Mouse (Mus musculus) kidney, postnatal 25 days (tissue): ENCODE data around the gene Irak1bp1.
A peak's percentile ranks its signal among the peaks of the same experiment; 100 is the strongest.

ENCODE experiments used
- DNase-seq, 2 experiments: peaks; one replicate each; pipeline ENCODE4 v3.0.0; 2021; ENCODE audit warnings: mixed read lengths in 2 of 2

Irak1bp1 gene

DNA sequence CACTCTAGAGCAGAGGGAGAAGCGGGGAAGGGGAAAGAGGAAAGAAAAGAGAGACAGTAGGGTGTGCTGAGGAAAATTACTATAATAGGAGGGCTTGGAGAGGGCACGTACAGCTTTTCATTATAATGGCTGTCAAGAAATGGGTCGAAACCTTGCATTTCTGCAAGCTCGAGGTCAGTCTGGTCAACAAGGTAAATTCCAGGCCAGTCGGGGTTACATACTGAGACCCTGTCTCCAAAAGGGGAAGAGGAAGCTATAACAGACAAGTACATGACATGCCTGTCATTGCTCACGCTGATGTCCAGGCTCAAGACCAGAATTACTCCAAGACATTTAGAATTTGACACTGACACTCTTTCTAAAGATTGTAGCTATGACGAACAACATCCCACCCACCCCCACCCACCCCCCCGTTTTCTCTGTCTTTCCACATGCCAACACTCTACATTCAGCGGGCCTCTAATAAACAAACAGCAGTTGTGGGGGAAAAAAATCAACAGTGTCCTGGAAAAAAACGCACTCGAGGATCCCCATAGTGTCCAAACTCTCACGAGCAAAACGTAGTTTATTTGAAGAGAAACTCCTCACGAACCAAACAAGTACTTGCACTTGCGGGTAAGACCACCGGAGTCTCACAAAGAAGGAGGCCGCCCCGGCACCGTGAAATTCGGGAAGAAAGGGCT lies at the start of gene Irak1bp1:
Irak1bp1 (plus strand) TSS at position 534 of the 683 bp plus-strand sequence.
- no peak for DNase-seq

DNA sequence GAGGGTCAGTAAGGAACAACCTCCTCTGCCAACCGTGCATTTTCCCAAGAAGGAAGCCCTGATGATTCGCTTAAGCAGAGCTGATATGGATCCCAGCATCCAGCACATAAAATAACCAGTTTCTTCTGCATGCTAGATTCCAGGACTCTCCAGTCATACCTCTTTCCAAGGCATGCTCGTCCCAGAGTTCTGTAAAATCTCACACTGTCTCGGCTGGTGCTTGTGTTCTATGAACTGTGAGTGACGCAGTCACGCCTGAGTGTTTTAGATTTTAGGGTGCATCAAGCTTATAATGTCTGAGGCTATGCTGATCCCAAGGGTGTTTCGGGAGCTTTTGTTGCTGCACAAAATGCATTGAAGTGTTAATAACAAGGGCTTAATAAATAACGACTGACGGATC lies 41.0 kb upstream of the Irak1bp1 start:
- DNase-seq: no peak

- DNase-seq: peak in 1 of 2 experiments; percentile 31
These were observed 29.0 kb upstream of the Irak1bp1 start for GRCm38 (mm10) chr9:82800360-82800759.

- no peak for DNase-seq
These were observed 22.2 kb upstream of the Irak1bp1 start for GRCm38 (mm10) chr9:82807129-82807528.

GRCm38 (mm10) chr9:82807635-82808034 lies 21.7 kb upstream of the Irak1bp1 start:
- DNase-seq: no peak

DNA sequence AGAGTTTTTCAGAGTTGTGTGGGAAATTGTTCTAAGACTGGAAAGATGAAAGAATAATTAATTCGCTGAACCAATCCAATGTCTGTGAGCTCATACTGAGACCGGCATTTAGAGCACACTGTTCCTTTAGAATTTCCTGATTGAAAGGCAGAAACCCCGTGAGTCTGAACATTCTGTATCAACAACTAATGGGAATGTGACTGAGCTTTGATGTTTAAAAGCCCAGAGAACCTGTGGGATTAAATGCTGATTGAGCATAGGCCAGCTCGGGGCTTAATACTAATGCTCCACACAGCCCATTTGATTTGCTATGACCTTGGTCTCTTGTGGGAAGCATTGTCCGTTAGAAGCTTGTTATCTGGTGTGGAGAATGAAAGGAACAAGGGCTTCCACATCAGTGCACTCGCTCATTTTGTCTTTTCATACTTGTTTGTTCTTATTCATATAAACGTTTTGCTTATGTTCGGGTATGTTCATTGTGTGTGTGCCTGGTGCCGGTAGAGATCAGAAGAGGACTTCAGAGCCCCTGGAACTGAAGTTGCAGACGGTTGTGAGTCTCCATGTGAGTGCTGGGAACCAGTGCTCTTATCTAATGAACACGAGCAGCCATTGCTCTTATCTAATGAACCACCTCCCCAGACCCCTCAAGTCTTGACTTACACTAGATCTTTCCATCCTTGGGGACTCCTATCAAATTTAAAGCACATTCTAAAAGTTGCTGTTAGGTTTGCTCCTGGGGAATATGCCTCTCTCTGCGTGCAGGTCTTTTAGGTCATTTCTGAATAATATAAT lies 17.0 kb upstream of the Irak1bp1 start:
- DNase-seq: no peak

GRCm38 (mm10) chr9:82814536-82814935 lies 14.8 kb upstream of the Irak1bp1 start:
- DNase-seq: no peak

DNA sequence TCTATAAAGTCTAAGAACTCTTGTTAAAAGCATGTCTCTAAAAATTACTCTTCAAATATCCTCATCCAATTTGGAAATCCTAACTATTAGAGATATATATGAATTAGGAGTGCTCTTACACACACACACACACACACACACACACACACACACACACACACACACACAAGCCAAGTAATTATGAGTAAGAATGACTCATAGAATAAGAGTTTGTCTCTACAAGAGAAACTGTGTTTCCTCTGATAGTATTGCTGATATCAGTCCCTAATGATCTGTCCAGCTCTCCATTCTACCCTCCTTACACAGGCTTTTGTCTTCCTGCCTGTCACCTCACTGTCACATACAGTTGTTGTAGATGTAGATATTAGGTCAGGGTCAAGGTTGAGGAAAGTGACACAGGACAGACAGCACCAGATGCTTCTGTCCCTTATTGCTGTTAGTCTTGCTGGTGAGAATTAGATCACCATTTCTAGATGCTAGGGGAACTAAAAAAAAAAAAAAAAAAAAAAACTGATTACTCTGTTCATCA lies 14.0 kb upstream of the Irak1bp1 start:
- DNase-seq: no peak

DNA sequence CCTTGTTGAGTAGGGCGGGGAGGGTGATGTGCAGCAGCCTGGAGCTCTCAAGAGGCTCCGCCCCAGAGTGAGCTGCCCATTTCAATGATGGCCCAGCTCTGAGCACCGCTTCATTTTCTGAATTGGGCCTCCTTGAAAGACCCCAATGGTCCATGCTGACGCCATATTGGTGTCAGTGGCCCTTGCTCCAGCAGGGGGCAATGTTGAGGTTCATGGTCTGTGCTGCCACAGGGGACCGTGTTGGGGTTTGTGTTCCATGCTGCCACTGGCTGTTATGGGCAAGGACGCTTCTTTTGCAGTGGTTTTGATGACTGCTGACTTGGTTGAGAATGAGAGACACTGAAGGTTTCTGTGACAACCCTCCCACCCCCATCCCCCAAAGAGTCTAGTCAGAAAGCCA lies 2.9 kb upstream of the Irak1bp1 start:
- DNase-seq: no peak

DNA sequence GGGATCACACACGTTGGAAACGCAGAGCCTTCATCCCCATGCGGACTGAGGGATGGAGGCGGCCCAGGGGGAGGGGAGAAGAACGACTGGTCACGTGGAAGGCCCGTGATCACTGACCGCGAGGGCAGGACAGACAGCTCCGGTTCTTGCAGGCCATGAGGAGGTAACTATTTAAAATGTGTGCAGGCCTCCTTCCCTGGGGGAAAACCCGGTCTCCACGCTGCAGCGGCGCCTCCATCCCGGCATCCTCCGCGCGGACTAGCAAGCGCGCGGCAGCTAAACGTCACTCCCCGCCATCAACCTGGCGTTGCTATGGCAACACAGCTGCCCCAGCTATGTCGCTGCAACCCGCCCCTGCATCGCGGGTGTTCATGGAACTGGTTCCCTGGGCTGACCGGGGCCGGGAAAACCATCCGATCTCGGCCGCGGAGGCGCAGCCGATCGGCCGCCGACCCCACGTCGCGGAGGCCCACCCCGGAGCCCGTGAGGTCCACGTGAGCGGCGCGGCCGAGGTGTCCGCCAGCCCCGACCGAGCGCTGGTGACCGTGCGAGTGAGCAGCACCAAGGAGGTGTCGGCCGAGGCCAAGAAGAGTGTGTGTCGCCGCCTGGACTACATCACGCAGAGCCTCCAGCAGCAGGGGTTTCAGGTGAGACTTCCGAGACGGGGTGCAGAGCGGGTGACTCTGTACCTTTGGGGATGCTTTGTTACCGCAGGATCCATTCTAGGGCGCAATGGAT lies 522 bp downstream of the Irak1bp1 start:
- peak; percentile 87 to 96 for DNase-seq

- no peak for DNase-seq
These were observed 2.6 kb downstream of the Irak1bp1 start for GRCm38 (mm10) chr9:82831891-82832290.

GRCm38 (mm10) chr9:82835921-82836320 lies 6.6 kb downstream of the Irak1bp1 start:
- no peak for DNase-seq

DNA sequence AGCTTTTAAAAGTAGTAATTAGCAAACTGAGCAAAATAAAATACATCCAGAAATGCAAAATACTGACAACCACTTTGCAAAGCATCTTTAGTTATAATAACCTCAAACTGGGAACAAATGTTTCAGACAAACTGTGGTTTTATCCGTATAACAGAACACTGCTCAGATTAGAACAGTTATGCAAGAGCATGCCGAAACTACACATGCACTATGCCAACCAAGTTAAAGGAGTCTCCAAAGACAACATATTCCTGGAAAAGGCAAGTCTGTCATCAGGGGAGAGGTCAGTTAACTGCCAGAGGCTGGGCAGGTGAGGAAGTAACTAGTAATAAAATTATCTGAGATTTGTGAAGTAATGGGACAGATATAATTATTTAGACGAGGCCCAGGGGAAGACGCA lies 13.3 kb downstream of the Irak1bp1 start:
- no peak for DNase-seq

- no peak for DNase-seq
These were observed 24.7 kb downstream of the Irak1bp1 start for GRCm38 (mm10) chr9:82854040-82854439.

DNA sequence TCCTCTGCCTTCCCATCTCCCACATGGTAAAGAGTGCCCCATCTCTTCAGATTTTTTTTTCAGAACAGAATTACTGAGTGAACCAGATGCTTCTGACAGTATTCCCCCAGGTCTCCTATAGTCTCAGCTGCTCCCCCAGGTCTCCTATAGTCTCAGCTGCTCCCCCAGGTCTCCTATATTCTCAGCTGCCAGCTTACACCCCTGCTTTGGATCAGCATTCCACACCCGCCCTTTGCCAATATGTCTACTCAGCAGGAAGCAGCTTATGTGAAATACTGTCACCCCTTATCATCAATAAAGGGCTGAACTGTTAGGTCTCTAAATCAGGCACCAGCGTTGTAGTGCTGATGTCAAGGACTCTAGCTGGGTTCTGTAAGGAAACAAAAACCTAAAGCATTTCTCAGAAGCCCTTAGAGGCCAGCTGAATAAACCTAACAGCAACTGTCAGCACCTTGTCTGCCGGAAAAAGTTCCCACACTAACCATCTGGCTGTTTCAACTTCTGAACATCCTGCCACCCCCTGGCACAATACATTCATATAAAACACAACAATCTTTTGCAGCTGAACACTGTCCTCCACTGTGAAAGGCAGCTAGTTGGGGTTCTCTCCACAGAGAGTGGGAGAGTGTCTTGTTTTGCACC lies 25.8 kb downstream of the Irak1bp1 start:
- no peak for DNase-seq

GRCm38 (mm10) chr9:82856241-82856640 lies 26.9 kb downstream of the Irak1bp1 start:
- DNase-seq: no peak

DNA sequence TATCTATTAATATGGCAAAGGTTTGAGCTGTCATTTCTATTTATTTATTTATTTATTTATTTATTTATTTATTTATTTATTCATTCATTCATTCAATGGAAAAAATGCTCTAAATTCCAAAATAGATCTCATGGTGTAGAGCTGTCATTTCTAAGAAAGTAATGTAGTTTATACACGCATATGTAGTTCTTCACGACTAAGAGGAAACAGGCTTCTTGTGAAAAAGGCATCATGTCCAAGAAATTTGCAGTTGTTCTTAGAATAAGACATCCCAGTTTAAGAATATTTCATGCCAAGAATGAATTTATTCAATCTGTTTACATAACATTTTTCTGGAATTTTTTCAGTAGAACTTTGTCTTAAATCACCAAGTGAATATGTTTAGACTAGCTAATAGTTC lies 31.5 kb downstream of the Irak1bp1 start:
- no peak for DNase-seq

DNA sequence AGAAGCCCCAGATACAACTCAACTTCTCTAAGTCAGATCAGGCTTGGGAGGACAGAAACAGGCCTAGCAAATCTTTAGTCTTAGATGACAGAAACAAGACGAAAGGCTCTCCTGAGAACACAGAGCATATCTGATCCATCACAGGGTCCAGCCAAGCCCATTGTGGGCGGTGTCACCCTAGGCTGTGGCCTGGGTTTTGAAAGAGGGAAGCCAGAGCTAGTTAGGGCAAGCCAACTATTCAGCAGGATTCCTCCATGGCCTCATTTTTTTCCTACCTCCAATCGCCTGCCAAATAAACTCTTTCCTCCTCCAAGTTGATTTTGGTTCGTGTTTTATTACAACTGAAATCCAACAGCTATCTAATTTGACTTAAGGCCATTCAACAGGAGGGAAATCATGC lies 32.0 kb downstream of the Irak1bp1 start:
- no peak for DNase-seq

GRCm38 (mm10) chr9:82861775-82862430 lies 32.6 kb downstream of the Irak1bp1 start:
- no peak for DNase-seq

- no peak for DNase-seq
These were observed 36.8 kb downstream of the Irak1bp1 start for GRCm38 (mm10) chr9:82866121-82866520.

- DNase-seq: no peak
These were observed 38.4 kb downstream of the Irak1bp1 start for GRCm38 (mm10) chr9:82867698-82868097.

DNA sequence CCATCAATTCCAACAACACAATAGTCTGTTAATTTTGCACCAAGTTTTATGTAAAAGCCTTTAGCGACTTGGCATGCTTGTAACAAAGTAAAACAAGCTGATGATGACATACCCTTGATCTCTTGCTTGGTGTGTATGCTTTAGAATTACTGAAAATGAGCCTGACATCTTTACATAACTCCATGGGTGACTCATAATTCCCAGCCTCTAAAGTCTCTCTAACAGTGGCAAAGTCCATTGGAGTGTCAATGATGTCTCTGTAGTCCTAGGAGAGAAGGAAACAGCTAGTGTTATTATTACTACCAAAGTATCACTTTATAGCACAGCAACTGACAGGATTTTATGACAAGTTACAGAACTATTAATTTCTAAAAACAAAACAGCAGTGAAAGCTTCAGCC lies 47.7 kb downstream of the Irak1bp1 start:
- no peak for DNase-seq
